Mouse (Mus musculus) cerebellum, postnatal 36 days (tissue): ENCODE results near the gene Ptprf.
A peak's percentile ranks its signal among the peaks of the same experiment; 100 is the strongest.

Source experiments
- DNase-seq, 2 experiments: peaks; one replicate each; pipeline ENCODE4 v3.0.0; 2021 to 2022; ENCODE audit warnings: mixed read lengths in 2 of 2

The Ptprf gene

DNA sequence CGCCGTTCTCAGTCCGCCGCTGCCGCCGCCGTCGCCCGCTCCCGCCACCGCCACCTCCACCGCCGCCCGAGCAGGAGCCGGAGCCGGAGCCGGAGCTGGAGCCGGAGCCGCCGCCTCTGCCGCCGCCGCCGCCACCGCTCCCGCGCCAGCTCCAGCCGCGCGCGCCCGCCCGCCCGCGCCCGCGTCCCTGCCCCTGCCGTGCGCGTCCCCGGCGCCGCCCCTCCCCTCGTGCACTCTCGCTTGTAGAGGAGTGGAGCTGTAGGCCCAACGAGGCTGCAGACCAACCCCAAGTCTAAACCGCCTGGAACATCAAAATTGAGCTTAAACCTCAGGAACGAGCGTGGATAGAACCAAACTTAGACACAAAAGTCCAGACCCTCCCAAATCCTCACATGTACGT lies at the start of gene Ptprf:
Gene Ptprf, minus strand, starts transcription at position 175 of the 400 bp plus-strand sequence.
- peak; percentile 67 to 76 for DNase-seq

DNA sequence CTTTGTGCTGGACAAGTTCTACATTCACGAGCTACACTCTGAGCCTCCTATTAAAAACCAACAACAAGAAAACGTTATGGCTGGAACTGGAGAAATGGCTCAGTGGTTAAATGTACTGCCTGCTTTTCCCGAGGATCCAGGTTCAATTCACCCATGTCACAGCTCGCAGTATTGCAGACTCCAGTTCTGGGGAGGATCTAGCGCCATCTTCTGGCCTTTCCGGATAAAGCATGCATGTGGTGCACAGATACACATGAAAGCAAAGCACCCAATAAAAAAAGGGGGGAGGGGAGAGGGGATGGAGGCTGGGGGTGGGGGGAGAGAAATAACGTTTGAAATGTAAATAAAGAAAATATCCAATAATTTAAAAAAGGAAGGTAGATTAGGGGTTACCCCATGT lies 45.5 kb upstream of the Ptprf start:
- peak; percentile 25 to 27 for DNase-seq

DNA sequence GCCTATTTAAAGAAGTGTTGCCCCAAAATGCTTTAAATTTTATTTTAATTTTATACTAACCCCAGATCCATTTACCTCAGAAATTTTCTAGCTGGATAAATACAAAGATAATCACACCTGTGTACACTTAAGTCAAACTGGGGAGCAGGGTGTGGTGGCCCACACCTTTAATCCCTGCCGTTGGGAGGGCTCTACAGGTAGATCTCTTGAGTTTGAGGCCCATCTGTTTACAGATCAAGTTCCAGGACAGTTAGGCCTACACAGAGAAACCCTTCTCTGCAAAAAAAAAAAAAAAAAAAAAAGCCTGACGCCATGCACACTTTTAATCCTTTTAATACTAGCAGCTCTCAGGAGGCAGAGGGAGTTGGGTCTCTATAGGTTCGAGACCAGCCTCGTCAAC lies 44.8 kb upstream of the Ptprf start:
- no peak for DNase-seq

DNA sequence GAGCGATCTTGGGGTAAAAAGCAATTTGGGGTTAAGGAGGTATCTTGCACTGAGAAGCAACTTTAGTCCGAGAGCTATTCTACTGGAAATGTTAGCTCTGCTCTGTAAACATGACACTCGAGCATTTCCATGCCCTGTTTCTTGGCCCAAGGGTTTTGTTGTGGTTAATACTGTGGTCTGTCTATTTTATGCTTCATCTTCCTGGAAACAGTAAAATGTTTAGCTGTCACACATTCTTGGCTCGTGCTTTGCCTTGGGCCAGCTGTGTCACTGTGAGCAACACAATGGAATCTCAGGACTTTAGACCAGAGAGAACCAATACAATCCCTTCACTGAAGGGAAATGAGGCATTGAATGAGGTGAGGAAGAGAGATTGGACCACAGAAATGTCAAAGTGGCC lies 40.6 kb upstream of the Ptprf start:
- no peak for DNase-seq

DNA sequence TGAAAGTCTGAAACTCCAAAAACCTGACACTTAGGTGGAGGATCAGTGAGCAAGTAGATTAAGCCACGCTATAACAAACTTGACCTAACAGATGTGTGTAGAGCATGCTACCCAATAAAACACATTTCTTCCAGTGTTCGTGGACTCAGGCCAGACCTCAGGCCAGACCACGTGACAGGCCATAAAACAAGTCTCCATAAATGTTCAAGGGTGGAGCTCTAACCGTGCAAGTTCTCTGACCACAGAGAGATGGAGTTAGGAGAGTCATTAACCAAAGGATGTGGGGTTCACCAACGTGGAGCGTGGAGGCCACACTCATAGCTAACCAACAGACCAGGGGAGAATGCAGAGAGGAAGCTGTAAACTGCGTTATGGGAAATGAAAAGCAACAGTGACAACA lies 35.3 kb upstream of the Ptprf start:
- no peak for DNase-seq

DNA sequence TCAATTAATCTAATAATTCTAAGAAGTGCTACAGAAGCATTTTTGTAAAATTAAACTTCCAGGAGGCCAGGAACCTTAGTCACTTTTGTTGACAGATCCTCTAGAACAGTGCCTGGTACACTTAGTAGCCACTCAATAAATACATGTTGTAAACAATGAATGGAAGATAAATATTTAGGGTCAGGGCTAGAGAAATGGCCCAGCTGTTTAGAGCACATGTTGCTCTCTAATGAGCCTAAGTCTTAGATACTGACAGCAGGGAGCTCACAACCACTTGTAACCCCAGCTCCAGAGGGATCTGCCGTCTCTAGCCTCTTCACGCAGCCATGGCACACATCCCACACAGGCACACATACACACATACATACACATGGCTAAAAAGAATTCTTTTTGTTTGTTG lies 29.4 kb upstream of the Ptprf start:
- no peak for DNase-seq

DNA sequence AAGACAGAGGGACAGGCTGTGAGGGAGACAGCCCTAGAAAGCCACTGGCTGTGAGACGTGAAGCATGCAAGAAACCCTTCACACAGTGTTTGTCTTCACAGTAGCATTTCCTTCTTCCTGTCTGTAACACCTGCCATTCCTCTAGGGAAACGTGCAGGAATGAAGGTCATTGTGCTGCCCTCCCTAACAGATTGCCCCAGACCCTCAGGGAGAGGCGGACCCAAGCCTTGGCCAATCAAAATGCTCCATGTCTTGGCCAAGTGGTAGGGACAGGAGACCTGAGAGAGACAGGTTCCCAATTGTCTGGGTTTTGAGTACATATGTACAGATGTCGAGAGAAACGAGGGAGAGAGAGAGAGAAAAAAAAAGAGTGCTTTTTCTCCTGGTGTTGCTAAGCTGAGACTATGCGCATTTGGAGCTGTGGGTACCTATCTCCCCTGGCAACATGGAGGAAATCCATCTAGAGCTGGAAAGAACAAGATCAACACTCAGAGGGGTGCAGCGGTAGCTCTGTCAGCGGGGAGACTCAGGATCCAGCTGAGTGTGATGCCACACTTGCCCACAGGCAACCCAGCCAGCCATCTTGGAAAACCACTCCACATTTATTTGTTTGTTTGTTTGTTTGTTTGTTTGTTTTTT lies 28.6 kb upstream of the Ptprf start:
- DNase-seq = no peak

DNA sequence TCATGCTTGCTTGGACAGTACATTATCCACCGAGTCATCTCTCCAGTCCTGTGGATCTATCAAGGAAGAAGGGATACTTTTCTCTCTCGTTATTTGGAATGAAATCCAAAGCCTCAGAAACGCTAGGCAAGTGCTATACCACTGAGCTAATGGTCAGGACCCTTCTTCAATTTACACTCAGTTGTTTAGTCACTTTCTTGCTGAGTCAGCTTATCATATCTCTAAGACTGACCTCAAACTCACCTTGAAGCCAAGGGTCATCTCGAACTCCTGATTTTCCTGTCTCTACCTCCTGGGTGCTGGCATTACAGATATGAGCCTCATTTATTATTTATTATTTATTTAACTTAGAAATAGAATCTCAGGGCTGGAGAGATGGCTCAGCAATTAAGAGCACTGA lies 25.5 kb upstream of the Ptprf start:
- no peak for DNase-seq

DNA sequence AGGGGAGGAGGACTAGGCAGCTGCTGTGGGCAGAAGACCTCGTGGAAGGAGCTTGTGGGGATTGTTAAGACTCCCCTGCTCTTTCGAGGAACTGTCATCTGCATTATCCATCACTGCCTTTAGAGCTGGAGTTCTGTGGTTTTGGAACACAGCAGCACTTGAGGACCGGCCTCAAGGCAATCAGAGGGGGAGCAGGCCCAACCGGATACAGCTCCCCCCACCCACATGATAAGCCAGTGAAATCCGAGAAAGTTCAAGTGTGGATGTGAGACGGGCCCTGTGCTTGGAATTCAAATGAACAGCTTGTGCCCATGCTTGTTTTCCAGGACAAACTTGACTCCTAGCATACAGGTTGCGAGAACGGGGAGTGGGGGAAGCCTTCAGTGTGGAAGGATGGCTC lies 24.1 kb upstream of the Ptprf start:
- DNase-seq = no peak

DNA sequence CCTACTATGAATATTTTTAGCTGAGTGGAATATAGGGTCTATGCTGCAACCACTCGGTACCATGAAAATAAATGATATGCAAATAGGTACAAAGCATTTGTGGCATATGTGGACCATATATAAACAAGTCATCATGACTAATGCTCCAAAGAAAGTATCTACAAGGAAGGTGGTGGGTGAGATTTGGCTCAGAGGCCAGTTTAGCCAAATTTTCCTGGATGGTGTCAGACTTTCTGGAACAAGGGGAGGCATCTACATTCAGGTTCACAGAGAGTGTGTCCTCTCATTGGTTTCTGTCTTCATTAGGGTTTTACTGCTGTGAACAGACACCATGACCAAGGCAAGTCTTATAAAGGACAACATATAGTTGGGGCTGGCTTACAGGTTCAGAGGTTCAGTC lies 19.3 kb upstream of the Ptprf start:
- no peak for DNase-seq

DNA sequence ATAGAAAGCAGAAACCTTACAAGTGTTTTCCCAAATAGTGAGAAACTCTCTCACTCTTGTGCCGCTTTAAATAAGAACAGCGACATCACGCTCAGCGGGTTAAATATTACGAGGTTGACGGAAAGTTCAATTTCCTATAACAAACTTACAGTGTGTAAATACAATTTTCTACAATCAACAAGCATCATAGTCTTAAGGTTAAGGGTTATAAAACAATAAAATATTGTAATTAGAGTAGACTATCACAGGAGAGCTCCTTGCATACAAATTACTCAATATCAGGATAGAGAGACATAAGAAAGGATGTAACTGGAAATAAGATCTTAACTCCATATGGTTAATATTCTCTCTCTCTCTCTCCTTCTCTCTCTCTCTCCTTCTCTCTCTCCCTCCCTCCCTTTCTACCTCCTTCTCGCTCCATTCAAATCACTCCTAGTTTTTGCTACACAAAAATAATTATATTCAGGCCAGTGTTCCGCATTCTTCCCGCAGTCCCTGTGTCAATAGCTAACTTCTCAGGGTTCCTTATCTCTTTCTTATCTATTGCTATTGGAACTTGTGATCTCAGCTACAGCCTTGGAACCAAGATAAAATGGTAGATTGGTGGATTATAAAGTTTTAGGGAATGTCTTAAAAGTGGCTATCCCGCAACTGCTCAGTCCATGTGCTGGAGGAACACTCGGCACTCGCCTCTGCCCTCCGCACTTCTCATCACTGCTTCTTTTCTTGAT lies 16.5 kb upstream of the Ptprf start:
- no peak for DNase-seq

DNA sequence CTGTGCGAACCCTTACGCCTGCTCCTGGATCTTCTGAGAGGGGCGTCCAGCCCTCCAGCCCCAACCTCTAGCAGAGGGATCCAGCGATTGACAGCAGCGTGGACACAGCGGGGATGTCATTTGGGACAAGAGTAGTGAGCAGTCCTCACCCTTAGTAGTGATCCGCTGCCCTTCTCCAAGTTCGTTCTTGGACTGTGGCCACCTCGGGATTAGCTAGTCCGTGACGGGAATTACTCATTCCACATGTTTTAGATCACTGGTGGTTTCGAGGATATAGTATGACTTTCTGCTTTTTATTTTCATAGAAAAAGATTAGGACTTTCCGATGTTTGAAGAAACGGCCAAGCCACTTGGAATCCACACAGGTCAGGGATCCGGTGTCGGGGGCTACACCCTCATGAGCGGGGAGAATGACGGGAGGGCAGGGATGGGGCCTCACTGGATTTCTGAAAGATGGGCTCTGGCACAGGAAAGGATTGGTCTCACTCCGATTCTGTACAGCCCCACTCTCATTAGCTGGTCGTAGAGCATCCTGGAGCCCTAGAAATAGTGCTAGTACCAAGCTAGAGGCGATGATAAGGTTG lies 15.0 kb upstream of the Ptprf start:
- no peak for DNase-seq

DNA sequence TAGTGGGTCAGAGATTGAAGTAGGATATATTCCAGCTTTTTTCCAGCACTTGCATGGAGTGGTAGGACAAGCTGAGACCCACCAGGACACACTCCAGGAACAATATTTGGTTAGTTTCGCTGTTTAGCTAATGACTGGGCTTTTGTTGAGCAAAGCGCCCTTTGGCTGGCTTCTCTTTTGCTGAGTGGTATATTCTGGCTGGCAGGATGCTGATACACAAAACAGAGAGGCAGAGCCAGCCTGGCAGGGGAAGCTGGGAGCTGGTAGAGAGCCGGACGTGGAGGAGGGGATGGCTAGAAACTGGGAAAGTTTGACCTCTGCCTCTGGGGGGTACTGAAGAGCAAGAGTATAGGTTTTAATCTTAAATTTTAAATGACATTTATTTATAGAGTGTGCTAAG lies 13.8 kb upstream of the Ptprf start:
- no peak for DNase-seq

DNA sequence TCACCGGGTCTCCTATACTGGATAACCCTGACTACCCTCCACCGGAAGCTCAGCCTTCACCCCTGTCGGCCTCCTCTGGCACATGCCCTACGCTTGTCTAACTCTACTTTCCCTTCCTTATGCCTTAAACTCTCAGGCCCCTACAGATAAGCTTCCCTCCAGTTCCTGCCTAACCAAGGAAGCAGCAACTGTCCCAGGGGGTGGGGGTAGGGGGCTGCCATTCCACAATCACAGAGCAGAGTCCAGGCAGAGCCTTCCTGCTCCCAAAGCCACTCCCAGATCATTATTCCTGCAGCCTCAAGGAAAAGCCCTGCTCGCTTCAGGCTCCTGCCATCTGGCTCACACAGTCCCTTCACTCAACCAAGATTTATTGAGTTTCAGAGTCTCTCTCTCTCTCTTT lies 6.6 kb upstream of the Ptprf start:
- DNase-seq = no peak

DNA sequence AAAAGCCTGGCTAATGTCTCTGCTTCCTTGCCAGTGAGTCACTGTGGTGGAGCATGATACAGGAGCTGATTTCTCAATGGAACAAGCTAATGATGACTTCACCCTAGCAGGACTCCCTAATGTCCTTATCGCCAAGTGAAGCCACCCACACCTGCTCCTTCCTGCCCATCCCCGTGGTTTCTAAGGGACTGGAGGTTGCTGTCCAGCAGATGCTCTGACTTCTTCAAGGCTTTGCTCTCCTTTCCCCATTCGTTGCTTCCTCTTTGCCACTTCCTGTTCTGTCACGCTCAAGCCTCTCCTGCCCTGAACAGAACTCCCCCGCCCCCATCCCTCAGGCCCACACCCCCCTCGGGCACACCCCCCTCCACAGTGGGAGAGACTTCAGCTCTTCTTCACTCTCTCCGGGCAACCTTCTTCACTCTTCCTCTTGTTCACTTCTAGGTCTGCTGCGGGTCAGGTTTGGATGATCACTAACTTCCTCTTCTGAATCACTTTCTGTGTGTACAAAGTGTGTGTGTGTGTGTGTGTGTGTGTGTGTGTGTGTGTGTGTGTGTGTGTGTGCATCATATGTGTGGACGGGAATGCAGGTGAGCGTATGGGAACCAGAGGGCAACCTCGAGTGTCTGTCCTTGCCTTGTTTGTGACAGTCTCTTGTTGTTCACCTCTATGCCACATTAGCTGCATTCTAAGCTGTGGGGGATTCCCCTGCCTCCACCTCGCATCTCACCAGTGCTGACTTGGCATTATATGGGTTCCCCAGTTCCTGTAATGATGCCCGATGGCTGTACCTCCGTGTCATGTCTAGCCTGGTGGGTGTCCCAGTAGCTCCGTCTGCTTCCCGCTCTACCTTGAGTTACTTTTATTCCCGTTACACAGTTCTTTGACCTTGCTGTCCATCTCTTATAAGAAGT lies 4.7 kb upstream of the Ptprf start:
- no peak for DNase-seq

DNA sequence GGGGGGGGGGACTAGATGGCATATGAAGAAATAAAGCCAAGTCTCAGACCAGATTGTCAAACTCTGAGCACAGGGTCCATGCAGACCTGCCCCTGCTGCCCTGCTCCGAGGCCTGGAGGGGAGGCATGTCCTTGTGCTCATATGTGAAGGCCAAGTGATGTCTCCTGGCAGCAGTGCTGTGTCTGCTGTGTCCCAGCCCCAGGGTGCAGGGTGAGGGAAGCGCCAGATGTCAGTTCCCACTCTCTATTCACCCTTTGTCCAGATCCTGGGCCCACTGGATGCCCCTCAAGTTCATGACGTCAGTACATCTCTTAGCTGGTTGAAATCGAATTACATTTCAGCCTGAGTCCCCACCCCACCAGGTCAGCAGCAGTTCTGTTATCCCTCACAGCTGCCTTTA lies 3.6 kb upstream of the Ptprf start:
- no peak for DNase-seq

DNA sequence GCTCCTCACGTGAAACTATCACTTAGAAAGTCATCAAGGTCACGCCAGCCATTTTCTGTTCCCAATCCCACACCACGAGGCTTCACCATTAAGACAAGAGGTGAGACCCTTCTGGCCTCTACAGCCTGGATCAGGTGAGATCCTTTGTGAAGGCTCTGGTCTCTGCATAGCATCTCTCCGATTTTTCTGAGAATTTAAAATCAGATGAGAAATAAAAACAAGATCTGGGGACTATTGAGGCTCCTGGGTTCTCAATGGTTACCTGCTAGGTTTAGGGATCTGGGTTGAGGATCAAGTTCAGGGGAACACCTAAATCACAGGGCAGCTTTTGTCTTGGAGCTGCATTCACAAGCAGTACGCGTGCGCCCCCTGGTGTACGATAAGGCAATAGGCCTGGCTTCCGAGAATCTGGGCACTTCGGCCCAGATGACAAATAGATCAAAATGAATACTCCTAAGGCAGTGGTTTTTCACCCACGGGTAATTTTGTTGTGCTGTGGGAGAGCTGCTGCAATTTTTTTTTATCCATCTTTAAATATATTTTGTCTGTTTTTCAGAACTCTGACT lies 1.6 kb upstream of the Ptprf start:
- DNase-seq = peak; percentile 80 to 84

DNA sequence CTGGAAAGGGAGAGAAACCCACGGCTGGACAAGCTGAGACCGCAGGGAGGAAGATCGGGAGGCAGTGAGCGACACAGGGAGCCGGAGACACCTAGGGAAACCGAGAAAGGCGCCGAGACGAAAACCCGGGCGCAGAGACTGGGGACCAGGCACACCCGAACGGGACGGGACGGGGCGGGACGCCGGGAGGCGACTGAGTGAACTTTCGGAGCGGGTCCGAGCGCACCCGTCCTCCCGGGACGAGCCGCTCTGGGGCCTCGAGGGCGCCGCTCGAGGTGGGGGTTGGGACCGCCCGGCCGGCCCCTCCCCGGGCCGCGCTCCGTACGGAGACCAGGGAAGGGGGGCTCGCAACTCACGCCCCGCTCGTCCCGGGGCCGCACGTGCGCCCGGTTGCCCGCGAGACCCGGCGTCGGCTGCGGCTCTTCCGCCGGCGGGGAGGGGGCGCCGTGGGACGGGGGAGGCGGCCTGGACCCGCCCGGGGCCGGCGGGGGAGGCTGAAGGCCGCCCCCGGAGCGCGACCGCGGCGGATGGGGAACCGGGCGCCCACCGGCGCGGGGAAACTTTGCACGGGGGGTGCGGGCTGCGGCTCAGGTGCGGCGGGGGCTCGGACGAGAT lies 682 bp downstream of the Ptprf start:
- peak in 1 of 2 experiments; percentile 31 for DNase-seq

DNA sequence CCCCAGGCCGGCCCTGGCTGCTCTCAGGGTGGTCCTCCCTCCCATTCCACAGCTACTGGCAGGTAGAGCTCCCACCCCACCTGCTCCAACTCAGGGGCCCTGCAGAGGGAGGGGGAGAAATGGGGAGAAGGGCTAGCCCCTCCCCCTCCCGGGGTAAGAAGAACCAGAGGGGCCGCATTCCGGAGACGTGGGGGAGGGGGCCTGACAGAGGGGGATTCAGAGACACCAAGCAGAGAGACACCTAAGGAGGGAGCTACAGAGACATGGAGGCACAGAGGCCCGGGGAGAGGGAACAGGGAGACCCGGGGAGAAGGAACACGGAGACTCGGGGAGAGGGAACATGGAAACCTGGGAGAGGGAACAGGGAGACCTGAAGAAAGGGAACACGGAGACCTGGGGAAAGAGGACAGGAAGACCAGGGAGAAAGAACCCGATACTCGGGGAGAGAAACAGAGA lies 1.2 kb downstream of the Ptprf start:
- no peak for DNase-seq

DNA sequence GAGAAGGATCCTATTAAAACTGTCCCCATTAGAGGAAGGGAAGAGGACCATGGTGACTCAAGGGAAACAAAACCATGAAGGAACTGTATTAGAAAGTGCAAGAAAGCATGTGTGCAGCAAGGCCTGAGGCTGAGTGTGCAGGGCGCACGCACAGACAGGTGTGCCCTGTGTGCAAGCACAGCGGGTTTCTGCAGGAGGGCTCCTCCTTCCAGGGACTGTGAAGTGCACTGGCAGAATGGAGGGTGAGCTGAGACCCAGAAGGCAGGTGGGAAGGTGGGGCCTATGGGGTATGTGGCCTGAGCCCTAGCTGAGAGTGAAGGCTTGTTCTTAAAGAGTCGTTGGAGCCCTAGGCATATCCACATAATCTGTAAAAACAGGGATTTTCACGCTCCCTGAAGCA lies 1.9 kb downstream of the Ptprf start:
- DNase-seq = no peak

DNA sequence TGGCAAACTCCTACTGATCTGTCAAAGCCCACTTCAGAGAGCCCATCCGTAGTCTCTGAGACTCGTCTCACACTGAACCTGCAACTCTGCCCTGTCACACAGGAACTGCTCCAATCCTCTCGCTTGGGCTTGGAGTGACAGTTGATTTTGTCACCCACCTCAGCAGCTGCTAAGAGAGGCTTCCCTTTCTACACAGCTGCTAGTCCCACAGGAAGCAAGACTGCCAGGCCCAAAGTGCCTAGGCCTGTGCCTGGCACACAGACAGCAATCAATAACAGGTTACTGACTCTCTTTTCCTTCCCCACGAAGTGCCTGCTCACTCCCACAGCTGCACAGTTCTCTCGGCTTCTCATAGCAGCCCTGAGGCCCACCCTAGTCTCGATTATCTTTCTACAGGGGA lies 2.7 kb downstream of the Ptprf start:
- DNase-seq = no peak

DNA sequence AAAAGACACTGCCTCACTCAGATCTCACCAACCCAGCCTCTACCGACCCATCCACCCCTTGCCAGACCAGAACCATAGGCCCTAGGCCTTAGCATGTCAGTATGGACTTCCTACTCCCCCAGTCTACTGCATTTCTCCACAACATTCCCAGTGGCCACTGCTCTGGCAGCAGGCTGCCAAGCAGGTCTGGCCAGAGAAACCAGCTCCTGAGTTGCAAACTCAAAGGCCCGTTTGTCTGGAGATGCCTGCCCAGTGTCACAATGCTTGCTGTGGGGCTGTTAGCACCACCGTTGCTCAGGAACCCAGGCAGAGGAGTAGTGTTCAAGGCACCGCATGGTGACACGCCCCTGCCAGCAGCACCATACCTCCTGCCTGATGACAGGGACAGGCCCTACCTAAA lies 5.0 kb downstream of the Ptprf start:
- no peak for DNase-seq

DNA sequence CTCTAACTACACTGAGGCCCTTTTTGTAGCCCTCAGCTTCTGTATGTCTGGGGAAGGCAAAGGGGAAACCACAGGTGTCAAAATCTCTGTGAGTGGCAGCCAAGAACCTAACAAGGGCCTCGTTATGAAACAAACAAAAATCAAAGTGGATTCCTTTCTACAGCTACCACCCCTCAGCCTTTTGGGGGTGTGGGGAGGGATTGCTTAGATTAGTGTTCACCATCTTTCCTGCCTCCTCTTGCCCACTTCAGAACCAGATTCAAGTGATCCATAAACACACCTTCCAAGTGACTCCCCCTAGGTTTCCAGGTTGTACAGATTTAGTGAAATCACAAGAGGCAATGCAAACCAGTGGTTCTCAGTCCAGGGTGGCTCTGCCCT lies 9.0 kb downstream of the Ptprf start:
- no peak for DNase-seq
